Mouse (Mus musculus) retina, embryonic 14.5 days (tissue): Measurements from ENCODE around the gene Ablim2.

Source experiments
- DNase-seq: peaks from one replicate; pipeline ENCODE4 v3.0.0-alpha.2; 2015; ENCODE audit warnings: low spot score

The Ablim2 gene

DNA sequence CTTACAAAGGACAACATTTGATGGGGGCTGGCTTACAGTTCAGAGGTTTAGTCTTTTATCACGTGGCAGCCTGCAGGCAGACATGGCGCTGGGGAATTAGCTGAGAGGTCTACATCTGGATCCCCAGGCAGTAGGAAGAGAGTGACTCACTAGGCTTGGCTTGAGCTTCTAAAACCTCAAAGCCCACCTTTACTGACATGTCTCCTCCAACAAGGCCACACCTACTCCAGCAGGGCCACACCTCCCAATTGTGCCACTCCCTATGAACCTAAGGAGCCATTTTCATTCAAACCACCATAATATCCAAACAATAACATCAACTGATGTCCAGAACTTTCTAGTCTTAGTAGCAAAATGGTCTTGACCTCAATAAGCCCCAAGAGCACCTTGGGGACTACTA is 12.6 kb downstream of the Ablim2 start:
- no peak for DNase-seq

- DNase-seq, result no peak
Observed at GRCm38 (mm10) chr5:35770891-35771663, 13.4 kb downstream of the Ablim2 start.

GRCm38 (mm10) chr5:35773274-35774136 is 15.8 kb downstream of the Ablim2 start:
- no peak for DNase-seq

- DNase-seq, result no peak
Observed at GRCm38 (mm10) chr5:35774137-35774424, 16.4 kb downstream of the Ablim2 start.

DNA sequence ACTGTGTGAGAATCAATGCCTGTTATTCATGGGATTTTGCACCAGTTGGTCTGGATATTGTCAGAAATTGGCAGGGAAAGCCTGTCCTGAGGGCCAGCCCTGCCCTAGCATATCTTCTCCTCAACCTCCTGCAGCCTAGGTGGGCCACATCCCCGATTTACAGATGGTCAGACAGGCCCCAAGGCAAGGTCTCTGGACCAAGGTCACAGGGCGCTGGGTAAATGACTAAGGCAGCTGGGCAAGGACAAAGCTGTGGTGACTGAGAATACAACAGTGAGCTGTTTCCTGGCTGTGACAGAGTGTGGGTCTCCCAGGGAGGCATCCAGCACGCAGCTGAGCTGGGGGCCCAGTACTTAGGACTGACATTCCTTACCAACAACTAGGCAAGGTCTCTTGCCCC is 23.4 kb downstream of the Ablim2 start:
- no peak for DNase-seq

GRCm38 (mm10) chr5:35782648-35783180 is 25.0 kb downstream of the Ablim2 start:
- no peak for DNase-seq

DNA sequence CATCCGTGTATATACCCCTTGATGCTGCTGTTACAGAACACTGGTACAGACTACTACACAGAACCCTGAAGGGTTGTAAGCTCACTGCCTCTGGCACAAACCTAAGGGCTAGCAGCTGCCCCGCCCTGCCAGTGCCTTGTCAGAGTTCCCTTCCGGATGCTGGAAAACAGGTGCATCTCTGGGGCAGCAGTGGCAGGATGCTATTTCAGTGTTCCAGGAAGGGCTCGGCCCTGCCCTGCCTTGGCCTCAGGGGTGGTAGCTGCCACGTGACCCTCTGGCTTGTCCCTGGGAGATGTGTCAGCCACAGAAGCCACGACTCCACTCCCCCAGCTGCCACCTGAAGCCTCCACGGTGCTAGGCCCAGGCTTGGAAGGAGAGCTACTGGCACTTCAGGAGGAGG is 28.2 kb downstream of the Ablim2 start:
- no peak for DNase-seq

DNA sequence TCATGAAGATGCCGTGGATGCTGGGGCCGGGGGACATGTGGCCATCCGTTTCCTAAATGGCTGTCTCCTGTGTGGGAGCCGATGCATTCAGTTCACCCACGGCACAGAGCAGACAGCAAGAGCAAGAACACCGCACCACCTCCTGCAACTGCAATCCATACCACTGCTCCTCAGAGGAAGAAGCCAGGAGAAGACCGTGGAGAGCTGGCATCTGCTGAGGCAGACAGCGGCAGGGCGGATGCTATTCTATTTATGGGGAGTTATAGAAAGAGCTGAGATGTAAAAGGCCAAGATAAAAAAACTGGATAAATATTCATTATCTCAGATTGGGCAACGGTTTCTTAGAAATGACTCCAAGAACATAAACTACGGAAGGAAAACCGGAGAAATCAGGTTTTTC is 30.2 kb downstream of the Ablim2 start:
- DNase-seq, result no peak

DNA sequence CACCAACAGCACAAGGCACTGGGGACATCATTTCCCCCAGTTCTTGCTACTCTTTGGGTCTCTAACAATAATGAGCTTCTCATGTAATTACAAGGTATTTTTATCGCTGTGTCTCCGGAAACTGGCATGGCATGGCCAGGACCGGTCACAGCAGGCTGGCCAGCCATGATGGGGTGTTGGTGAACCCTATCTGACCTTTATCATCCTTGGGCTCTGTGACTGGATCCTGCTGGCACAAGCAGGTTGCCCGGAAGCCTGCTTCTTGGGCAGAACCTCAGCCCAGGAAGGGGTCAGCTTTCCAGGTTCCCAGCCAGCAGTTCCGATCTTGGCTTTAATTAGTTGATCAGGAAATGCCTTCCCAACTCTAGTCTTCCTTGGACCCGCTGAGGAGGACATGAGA is 31.0 kb downstream of the Ablim2 start:
- no peak for DNase-seq

GRCm38 (mm10) chr5:35789697-35790096 is 32.0 kb downstream of the Ablim2 start:
- no peak for DNase-seq

DNA sequence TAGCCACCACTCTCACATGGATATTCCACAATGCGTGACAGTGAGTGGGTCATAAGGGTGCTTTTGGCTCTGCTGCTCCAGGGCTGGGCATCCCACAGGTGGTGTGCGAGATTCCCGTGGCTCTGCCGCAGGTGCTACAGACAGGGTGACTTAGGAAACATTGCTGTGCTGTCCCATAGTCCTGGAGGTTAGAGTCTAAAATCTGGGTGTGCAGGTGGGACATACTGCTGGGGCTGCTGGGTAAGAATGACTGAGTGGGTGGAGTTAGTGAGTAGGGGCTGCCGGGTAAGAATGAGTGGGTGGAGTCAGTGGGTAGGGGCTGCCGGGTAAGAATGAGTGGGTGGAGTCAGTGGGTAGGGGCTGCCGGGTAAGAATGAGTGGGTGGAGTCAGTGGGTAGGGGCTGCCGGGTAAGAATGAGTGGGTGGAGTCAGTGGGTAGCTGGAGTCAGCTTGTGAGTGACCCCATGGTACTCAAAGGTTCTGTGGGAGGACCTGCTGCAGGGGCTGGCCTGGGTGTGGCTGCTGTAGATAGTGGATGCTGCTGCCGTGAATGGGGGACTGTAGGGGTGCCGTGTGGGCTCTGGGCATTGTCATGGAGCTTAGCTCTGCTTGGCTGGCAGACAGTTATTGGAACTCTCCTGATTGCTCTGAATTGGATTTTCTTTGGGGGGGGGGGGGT is 32.8 kb downstream of the Ablim2 start:
- no peak for DNase-seq

GRCm38 (mm10) chr5:35793971-35794370 is 36.3 kb downstream of the Ablim2 start:
- no peak for DNase-seq

- DNase-seq, result no peak
Observed at GRCm38 (mm10) chr5:35794942-35795341, 37.3 kb downstream of the Ablim2 start.

GRCm38 (mm10) chr5:35795481-35796048 is 37.9 kb downstream of the Ablim2 start:
- peak; percentile 90 for DNase-seq

- DNase-seq, result no peak
Observed at GRCm38 (mm10) chr5:35796136-35796535, 38.5 kb downstream of the Ablim2 start.

- DNase-seq, result no peak
Observed at GRCm38 (mm10) chr5:35799090-35799489, 41.4 kb downstream of the Ablim2 start.

- DNase-seq, result no peak
Observed at GRCm38 (mm10) chr5:35803416-35803815, 45.7 kb downstream of the Ablim2 start.

- no peak for DNase-seq
Observed at GRCm38 (mm10) chr5:35804685-35805084, 47.0 kb downstream of the Ablim2 start.

- DNase-seq, result no peak
Observed at GRCm38 (mm10) chr5:35805209-35805608, 47.5 kb downstream of the Ablim2 start.

- no peak for DNase-seq
Observed at GRCm38 (mm10) chr5:35807018-35807417, 49.3 kb downstream of the Ablim2 start.

DNA sequence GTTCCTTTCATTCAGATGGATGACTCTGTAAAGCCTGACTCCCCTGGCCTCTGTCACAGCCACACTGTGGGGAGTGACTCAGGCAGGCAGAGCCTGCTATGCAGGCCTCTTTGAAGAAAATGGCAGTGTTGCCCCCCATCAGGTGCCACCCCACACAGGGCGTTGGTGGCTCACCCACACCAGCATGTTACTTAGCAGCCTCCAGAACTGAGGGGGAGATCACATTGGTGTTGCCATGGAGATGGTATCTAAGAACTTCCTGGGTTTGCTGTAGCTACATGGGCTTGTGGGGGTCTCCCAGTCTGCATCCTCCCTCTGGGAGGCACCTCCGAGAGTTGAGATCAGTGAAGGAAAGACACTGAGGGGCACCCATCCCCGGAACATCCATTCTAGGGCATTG is 52.8 kb downstream of the Ablim2 start:
- DNase-seq, result no peak

DNA sequence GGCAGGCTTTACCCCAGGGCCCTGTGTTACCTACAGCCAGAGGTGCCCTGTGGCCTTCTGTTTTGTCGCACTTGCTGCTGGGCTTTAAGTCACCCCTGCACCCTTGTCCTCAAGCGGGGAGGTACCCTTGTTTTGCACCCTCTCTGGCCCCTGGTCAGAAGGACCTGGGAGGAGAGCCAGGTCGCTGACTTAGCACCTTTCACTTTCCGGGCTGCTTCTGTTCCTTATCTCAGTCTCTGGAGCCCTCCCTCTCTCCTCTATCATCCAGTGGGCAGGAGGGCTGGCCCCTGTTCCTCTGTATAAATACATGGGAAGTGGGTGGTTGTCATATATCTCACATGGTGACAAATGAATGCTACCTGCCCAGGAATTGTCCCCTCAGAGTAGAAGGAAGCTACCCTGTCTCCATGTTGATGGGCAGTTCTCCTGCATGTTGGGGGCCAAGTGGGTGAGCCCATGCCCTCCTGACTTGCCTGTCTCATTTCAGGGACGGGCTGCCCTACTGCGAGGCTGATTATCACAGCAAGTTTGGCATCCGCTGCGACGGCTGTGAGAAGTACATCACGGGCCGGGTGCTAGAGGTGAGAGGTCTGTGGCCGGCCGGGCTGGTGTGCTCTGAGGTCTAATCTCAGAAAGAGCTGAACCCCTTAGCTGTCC is 54.1 kb downstream of the Ablim2 start:
- no peak for DNase-seq
